Mouse (Mus musculus) gastrocnemius, postnatal 14 days (tissue): Measurements from ENCODE around the gene Padi1. TPM values are rescaled to one million over a fixed set of nuclear protein-coding genes. Genes with fewer than 3 reads are reported as not detected.
A peak's percentile ranks its signal among the peaks of the same experiment; 100 is the strongest.

Experiments
- DNase-seq: peaks from one replicate; pipeline ENCODE4 v3.0.0; 2021; ENCODE audit warnings: mixed read lengths
- intact Hi-C: fragments of 180-260 bp; cut with DNase I; formaldehyde crosslinking; loops from one replicate; pipeline ENCODE4 v1.15.1; 2025; ENCODE audit warnings: low total_unique reads
- total RNA-seq, 2 experiments: library from RNA; stranded (reverse); gene quantifications; 2 replicates each; pipeline ENCODE4 v1.2.3; 2021

The Padi1 gene
- total RNA-seq, 2 experiments from 2014 or later, result 0.07 to 0.08 TPM

DNA sequence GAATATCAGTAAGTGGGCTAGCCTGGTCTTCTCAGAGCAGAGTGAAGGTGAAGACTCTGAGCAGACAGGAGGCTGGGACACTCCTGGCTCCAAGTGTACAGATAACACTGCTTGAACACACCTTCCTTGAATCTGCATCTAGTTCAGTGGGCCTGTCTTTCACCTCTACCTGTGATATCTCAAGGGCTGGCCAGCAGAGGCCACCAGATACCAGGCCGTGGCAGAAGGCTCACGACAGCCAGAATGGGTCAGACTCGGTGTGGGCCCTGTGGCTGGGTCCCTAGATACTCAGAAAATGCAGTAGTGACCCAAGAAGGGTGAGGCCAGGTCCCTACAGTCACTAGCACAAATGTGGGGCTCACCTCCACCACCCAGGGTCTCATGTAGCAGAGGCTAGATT, 18.3 kb downstream of the Padi1 start:
- intact Hi-C loops, result no loop called here
- no peak for DNase-seq

DNA sequence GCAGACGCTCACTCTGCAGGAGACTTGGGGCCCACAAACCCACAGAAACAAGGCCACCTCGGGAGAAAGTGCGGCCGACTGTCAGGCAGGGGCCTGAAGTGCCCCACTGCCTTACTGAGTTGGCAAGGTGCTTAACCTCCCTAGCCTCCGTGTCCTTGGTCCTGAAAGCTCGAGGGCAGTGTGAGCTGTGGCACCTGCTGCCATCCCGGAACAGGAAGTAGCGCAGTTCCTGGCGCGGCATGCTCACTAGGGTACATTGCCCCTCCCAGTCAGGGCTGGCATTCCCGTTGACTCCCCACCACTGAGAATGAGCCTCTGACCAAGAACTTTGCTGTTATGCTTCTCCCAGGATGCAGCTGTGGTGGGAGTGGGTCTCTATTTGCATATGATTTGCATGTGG, 19.6 kb downstream of the Padi1 start:
- intact Hi-C loops, result no loop called here
- DNase-seq, result no peak

DNA sequence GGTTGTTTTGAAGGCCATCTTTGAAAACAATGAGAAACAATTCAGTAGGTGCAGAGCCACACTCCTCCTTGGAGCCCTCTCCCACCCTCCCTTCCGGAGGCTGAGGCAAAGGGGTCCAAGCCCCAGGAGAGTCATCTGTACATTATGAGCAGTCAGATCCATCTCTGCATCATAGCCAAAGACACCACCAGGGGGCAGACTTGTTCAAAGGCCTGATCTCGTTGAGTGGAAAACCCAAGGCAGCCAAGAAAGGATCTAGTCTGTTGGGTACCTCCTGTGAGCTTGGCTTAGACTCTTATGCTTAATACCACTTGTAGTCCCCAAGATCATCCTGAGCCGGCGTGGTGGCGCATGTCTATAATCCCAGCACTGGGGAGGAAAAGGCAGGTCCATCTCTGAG, 23.6 kb downstream of the Padi1 start:
- peak; percentile 63 for DNase-seq
- intact Hi-C loops, result loop anchor here (5.0 kb wide), 1 partner anchor 80 kb away; no protein-coding TSS in a partner anchor

DNA sequence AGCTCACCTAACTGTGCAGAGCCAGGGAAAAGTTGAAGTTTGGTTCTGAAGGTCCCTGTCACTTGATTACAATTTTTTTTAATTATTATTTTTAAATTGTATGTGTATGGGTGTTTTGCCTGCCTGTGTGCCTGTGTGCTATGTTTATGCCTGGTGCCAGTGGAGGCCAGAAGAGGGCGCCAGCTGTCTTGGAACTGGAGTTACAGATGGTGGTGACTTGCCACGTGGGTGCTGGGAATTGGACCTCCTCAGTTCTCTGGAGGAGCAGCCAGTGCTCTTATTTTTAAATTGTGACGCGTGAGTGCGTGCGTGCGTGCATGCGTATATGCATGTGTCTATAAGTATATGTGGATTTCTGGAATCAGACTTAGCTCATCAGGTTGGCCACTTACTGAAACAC, 28.2 kb downstream of the Padi1 start:
- DNase-seq, result no peak
- intact Hi-C loops, result no loop called here

DNA sequence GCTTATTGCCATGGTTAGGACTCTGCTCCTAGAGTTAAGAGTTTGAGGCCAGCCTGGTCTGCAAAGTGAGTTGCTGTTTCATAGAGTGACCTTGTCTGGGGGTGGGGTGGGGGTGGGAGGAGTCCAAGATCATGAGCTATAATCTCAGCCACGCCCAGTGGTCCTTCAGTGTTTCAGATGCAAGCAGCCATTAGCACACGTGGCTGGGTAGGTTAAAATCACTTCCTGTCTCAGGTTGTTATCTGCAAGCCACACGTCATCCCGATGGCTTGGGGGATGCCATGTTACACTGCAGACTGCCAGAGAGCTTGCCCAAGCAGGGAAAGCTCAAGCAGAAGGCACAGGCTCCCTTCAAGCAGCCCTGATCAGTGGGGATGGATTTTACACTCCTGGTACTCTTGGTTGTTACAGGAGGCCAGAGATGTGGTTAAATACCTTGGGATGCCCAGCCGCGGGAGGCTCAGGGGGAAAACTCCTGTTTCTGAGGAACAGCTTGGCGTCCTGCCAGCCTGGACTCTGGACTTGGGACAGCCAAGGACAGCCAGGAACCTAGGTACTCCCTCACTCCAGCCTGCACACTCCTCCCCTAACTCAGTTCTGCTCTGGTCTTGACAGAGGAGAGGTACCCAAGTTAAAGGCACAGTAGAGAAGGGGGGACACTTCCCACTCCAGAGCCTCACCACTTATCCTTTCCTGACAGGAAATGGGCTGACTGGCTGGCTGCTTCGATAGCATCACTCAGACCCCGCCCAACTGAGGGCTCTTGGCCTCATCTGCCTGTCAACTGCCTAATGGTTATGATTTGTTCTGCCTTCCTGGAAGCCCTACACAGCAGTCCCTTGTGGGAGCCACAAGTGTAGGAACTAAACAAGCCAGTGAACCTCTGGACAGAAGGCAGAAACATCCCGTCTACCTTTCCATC, 29.3 kb downstream of the Padi1 start:
- intact Hi-C loops, result no loop called here
- no peak for DNase-seq

DNA sequence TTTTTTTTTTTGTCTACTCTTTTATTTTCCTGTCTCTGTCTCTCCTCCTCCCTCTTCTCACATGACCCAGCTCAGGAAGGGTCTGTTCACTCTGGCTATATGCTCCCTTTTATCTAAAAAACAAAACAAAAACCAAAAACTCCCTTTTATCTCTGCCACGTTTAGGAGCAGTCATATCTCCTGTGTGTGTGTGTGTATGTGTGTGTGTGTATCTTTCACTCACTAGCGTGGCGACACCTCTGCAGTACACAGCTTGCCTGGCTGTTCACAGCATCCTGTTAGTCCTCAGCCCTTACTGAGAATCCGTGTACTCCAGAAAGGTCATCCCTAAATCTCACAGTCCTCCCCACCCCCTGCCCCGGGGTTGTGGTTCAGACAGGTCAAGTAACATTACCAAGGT, 30.1 kb downstream of the Padi1 start:
- intact Hi-C loops, result no loop called here
- DNase-seq, result no peak

DNA sequence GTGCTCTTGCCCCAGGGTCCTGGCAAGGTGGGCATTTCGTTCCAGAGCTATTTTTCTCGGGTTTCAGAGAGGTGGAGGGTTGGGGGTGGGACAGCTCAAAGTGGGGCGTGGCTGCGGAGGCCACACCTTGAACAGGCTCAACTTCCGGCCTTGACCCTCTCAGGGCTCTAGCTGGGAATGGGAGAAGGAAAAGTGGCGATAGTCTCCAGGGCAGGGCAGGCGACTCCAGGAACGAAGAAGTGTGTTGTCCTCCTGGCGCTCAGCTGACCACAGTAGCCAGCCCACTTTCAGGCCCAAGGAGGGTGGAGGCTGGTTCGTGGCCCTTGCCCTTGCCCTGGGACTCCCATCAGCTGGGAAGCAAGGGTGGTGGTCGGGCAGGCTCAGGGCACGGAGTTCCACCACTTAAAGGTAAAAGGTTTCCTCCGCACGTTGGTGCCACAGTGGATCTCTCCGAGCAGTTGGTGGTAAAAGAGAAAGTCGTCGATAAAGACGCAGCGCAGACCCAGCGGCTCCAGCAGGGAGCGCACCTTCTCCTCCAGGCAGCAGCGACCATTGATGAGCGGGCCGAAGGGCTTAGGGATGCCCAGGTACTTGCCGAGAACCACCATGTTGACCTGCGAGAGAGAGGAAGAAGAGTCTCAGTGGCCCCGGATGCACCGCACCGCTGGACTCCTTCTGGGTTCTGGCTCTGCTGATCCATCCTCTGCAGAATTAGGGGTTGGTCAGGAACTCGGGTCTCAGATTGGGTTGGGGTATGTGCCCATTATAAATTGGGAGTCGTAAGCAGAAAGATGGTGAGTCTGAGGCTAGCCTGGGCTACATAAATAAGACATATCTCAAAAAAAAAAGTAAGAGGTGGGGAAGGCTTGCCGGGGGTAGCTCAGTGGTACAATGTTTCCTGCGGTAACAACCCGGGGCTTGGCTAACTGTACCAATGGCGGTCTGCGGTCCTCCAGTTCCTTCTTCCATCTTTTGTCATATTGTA, 31.0 kb downstream of the Padi1 start:
- DNase-seq, result peak; percentile 41

DNA sequence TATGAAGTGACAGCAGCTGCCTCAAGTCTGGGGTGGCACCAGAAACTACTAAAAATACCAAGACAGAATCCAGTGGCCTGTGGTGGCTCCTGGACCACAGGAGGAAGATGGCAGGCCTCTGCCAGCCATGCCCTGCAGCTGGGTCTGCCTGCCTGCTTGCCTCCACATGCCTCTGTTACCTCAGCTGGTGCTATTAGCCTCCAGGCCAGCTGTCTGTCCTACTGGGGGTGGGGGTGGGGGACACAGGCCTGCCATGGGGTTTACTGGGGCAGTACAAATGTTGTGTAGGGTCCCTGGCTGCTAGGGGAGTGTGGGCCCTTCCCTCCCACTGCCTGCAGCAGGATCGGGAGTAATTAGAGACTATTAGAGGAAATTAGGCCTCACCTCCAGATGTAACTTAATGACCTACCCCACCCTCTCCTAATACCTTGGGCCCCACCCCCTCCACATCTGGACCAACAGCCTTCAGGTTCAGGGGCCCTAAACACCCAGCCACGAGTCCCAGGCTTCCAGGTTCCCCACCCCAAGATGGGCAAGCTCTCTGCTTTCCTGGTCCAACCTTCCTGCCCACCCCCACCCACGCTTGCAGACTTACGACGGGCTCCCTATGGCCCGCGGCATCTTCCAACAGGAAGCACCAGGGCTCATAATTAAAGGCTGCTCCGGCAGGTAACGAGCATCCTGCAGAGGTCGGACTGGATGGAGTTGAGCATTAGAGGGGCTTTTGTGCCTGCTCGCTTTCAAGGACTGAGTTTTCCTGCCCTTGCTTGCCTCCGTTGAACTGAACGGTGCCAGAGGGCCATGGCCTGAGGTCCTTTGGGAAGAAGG, 32.0 kb downstream of the Padi1 start:
- intact Hi-C loops, result no loop called here
- no peak for DNase-seq

More for the DNA sequence above, 31.0 kb downstream of the Padi1 start:
- intact Hi-C loops, result no loop called here

DNA sequence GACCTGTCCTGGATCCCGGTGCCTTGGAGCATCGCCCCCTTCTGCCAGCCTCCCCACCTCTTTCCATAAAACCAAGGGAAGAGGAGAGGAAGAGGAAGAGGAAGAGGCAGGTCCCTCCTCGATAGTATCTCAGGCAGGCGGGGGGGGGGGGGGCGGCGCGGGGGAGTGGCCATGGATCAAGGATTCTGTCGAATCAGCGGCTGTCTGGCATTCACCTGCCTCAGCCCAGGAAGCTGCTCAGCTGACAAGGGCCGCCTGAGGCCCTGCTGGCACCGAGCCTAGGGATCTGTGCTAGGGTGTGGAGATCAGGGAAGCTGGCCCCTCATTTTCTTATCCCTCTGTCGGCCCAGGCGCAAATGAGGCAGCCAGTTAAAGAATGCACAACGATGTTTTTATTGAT, 33.0 kb downstream of the Padi1 start:
- no peak for DNase-seq
- intact Hi-C loops, result no loop called here

DNA sequence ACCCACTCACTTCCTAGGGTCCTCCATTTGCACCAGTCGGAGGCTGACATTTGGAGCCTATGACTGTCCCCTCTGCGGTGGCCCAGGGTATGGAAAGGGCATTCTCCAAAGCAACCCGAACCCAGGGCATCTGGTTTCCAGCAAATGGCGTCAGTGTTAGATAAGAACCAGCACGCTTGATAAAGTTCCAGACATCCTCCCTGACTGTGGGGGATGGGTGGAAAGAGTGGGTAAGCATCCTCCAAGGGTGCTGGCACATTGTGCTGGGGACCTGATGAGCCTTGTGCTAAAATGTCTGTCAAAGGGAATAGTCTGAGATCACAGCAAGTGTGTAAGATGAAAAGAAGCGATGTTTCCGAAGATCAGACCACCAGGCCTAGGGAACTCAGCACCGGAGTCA, 33.4 kb downstream of the Padi1 start:
- no peak for DNase-seq
- intact Hi-C loops, result no loop called here

DNA sequence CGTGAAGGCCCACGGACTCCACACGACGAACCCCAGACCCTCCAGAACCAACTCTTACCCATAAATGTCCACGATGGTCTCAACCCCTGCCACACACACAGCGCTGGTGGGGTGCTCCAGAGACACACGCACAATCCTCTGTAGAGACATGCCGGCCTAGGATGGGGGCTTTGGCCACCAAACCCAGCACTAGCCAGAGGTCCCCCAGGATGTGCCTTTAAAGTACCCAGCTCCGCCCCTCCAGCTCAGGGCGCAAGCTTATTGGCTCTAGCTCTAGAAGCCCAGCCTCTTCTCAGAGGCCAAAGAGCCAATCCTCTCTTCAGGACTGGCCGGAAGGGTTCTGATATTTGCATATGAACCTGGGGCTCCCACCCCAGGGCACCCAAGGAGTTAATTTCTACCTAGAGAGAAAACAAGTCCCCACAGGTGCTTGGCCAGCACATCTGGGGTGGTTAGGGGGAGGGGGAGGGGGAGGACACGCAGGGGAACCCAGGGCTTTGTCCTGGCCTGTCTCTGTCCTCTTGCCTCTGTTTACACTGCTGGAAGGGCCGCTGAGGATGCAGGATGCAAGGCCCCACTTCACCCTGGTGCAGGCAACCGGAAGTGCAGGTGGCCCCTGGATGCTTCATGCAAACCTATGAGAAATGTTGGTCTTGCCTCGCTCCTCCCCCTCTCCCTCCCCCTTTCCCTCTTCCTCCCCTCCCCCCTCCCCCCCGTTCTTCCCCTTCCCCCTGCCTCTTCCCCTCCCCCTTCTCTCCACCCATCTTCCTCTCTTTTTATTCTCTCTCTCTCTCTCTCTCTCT, 34.9 kb downstream of the Padi1 start, which contains the start of gene Padi3:
Gene Padi3, minus strand, starts transcription at position 191 of the 803 bp plus-strand sequence.
- intact Hi-C loops, result no loop called here
- no peak for DNase-seq

DNA sequence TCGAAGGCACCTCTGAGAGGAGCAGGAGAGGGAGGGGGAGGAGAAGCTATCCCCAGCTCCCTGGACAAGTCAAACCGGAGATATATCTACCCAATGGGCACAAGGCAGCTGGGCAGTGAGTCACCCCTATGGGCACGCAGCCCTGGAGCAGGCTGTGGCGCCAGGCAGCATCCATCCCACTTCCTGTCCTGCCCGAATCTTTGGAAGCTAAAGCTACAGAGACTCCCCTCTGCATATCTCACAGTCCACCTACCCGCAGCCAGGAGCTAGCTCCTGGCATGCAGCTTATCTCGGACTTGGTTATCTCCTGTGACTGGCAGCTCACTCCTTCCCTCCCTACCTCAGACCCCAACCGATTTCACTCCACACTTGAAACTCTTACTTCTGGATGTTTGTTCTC, 36.5 kb downstream of the Padi1 start:
- no peak for DNase-seq

DNA sequence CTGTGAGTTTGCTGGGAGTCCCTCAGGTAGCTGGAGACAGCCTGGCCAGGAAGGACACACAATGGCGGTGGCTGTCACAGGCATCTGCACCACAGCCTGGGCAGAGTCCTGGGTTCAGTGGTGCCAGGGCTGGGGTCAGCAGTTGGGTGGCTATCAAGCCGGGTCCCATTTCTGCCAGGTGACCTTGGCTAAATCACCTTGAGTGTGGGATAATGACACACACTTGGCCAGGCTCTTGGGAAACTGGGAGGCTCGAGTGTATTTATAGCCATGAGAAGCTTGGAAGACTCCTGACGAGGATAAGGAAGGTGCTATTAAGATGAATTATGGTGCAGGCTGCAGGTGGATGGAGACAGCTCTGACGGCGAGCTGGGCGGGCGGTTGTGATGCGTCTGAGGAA, 41.0 kb downstream of the Padi1 start:
- intact Hi-C loops, result no loop called here
- peak; percentile 44 for DNase-seq

More for the DNA sequence above, 36.5 kb downstream of the Padi1 start:
- intact Hi-C loops, result no loop called here

DNA sequence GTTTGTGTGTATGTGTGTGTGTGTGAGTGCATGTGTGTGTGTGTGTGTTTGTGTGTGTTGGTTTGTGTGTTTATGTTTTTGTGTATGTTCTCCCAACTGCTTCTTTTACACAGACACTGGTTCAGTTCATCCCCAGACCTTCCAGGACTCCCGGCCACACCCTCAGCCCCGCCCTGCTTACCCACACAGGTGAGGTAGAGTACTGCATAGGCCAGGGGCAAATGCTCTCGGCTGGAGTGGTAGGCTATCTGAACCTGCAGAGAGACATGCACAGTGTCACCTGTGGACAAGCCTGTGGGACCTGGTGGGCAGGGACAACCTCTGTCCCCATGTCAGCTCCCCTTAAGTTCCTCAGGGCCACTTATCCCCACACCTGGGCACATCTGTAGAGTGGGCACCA, 44.2 kb downstream of the Padi1 start:
- DNase-seq, result no peak
- intact Hi-C loops, result no loop called here

DNA sequence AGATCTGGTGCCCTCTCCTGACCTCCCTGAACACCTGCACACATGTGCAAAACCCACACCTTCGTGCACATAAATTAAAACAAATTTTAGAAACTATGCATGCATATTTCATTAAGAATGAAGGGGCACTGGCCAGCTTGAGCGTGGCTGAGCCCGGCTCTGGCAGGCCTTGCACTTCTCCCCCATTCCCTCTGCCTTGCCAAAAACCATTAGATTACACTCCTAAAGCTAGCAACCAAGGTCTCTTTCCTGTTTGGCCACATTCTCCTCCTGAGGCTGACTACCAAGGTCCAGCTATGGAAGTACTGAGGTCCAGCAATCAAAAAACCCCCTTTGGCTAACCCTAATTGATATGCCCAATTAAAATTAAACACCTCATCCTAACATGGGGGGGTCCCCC, 48.8 kb downstream of the Padi1 start:
- intact Hi-C loops, result no loop called here
- DNase-seq, result no peak

DNA sequence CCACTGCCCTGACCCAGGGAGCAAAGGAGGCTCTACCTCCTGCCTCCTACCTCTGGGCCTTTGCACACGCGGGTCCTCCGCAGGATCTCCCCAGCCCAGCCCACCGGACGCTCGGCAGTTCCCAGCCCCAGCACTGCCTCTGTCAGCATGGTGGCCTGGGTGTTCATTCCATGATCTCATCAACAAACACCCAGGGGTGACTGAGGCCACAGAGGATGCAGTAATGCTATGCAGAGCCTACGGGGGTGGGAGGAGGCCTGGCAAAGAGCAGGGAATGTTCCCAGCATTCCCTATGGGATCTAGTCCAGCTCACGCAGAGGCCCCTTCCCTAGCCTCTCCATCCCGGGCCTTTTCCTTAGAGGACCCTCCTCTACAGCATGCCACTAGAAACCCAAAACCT, 50.9 kb downstream of the Padi1 start:
- DNase-seq, result no peak
- intact Hi-C loops, result no loop called here

DNA sequence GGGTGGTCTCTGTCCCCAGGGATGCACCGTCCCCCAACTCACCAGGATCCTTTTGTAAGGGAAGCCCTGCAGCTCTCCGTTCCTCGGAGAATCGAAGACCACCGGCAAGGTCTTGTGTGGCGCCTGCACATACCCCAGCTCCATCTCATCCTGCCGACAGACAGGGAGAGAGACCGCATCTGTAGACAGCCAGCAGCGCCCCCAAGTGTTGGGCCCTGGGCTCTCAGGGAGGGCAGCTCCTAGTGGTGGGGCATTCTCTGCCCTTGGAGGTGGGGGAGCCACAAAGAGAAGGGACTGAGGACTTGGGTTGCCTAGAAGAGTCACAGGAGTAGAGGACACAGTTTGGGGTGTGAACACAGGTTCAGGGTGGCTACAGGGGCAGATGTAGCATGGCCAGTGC, 51.8 kb downstream of the Padi1 start:
- intact Hi-C loops, result no loop called here
- no peak for DNase-seq

DNA sequence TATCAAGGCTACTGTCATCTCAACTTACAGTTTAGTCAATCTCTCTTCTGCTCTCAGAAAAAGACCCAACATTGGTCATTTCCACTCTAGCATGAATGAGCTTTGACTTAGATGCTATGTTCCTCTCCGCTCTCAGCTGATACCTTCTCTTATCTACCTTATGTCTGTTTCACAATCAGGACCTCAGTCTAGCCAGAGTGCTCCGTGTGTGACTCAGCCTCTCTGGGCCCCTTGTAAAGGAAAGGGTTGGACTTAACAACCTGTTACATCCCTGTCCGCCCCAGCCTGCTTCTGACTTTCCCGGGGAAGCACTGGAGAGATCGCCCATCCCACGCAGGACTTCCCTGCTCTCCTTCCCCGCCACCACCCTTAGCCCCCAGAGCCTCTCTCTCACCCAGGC, 53.0 kb downstream of the Padi1 start:
- no peak for DNase-seq
- intact Hi-C loops, result no loop called here

DNA sequence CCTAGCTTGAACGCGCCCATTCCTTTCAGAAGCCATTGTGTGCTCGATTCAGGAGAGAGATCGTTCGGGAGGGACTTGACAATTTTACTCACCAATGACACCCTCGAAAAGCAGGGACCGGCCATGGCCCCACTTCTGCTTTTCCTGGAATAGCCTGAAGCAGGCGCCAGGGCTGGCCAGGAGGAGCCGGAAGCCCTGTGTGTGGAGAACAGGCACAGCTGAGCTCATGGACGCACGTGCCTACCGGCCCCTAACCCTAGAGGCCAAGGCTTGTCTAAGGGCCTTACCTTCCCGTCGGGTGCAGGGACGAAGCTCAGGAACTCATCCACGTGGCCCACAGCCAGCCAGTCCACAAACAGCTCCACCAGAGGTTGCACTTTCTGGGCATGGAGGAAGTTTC, 54.5 kb downstream of the Padi1 start:
- intact Hi-C loops, result loop anchor here (2.0 kb wide), 1 partner anchor 110 kb away; no protein-coding TSS in a partner anchor

More for the DNA sequence above, 54.5 kb downstream of the Padi1 start:
- no peak for DNase-seq
